Mouse (Mus musculus) liver, embryonic 12.5 days (tissue): ENCODE measurements at regions not wholly inside any gene's neighbourhood (a gene's known extent, or its start where the extent isn't known, plus 50 kb on each side); places are given as distances from the start of the nearest gene placed in this dataset.
"Not testable (repeated sequence)": the region's sequence is repeated elsewhere in the genome, so short reads cannot be mapped to it uniquely, and the experiment has no call there.

ENCODE experiments used
- ATAC-seq: fragments of 200-750 bp; cut with Nextera tagmentation; 2 replicates; pipeline ENCODE4 v1.8.0; 2017; ENCODE audit warnings: moderate number of reproducible peaks, mild to moderate bottlenecking, moderate library complexity
- H3K27ac ChIP-seq: fragments of 300-500 bp; sonication (generic); 2 replicates; pipeline ENCODE4 v1.5.1; 2016; ENCODE audit warnings: mild to moderate bottlenecking
- H3K27me3 ChIP-seq: fragments of 300-500 bp; sonication (generic); replicated peaks from 2 replicates; pipeline ENCODE4 v1.6.1; 2016; ENCODE audit warnings: mild to moderate bottlenecking, moderate library complexity
- H3K36me3 ChIP-seq: fragments of 300-500 bp; sonication (generic); 2 replicates; pipeline ENCODE4 v1.6.1; 2016; ENCODE audit warnings: mild to moderate bottlenecking, moderate library complexity
- H3K4me1 ChIP-seq: fragments of 300-500 bp; sonication (generic); 2 replicates; pipeline ENCODE4 v1.6.1; 2016
- H3K4me2 ChIP-seq: fragments of 300-500 bp; sonication (generic); 2 replicates; pipeline ENCODE4 v1.6.1; 2016; ENCODE audit warnings: mild to moderate bottlenecking, moderate library complexity
- H3K4me3 ChIP-seq: fragments of 300-500 bp; sonication (generic); 2 replicates; pipeline ENCODE4 v1.5.1; 2016; ENCODE audit warnings: mild to moderate bottlenecking, moderate library complexity
- H3K9ac ChIP-seq: fragments of 300-500 bp; sonication (generic); 2 replicates; pipeline ENCODE4 v1.6.1; 2016; ENCODE audit warnings: mild to moderate bottlenecking, moderate library complexity
- H3K9me3 ChIP-seq: fragments of 300-500 bp; sonication (generic); replicated peaks from 2 replicates; pipeline ENCODE4 v1.6.1; 2016; ENCODE audit warnings: mild to moderate bottlenecking, moderate library complexity
- WGBS: fragments of 180-500 bp; shearing (Covaris S2); methylation state at CpG from one replicate; pipeline ENCODE4 v1.1.7; 2016; ENCODE audit not compliant: insufficient replicate concordance; 5-methylcytosine and 5-hydroxymethylcytosine counted together

DNA sequence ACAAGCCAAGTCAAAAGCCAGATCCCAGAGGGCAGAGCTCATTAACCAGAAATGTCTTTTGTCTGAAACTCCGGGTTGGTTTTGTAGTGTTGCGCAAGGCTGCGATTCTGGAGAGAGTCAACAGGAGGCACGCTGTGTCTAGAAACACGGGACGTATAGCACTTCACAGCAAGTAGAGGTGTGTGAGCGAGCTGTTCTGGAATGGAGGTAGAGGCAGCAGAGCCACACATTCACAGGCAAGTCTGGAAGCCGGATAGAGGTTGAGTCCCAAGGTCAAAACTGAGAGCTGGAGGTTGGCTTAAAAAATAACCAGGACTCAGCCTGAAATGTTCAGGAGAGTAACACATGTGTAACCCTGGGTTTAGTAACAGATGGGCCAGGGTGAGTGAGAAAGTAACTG lies 94.0 kb downstream of the Gm5426 start:
- Histone ChIP-seq H3K27me3 (no peaks in the 10 kb centered on the region), H3K4me1 (peaks cover 6% of the 10 kb centered on the region; the same call in 1 of the 2 replicates), H3K9ac (no peak overlapping the region), H3K36me3 (no peaks in the 10 kb centered on the region), H3K4me3 (no peak overlapping the region), H3K9me3 (no peaks in the 10 kb centered on the region), H3K4me2 (no peak overlapping the region), H3K27ac (no peak overlapping the region)
- peak; percentile 47 for ATAC-seq
- WGBS = 62% methylated on average over 8 of the region's 8 CpGs

DNA sequence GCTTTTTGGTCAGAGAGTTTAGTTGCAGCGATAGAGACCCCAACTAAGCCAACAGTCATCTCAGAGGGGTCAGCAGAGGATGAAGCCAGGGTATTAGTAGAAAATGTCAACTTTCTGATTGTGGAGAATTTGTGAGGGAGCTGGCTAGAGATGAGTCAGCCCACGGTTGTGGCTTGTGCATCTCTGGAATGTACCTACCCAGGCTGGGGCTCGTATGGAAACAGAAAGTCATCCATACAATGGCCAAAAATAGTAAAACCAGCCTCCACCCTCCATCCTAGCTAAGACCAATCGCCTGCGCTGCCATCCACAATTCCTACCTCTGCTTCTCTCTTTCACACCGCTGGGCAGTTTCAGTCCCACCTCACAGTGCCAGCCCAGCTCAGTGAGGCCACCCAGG lies 94.9 kb downstream of the Gm5426 start:
- no peak overlapping the region for H3K27ac ChIP-seq
- H3K4me2 ChIP-seq = no peak overlapping the region
- H3K4me1 ChIP-seq = peaks cover 6% of the 10 kb centered on the region; the same call in 1 of the 2 replicates
- H3K4me3 ChIP-seq = no peak overlapping the region
- H3K27me3 ChIP-seq = no peaks in the 10 kb centered on the region
- no peak for ATAC-seq
- H3K36me3 ChIP-seq = no peaks in the 10 kb centered on the region
- H3K9ac ChIP-seq = no peak overlapping the region
- WGBS = 68% methylated on average over 6 of the region's 6 CpGs
- no peaks in the 10 kb centered on the region for H3K9me3 ChIP-seq

DNA sequence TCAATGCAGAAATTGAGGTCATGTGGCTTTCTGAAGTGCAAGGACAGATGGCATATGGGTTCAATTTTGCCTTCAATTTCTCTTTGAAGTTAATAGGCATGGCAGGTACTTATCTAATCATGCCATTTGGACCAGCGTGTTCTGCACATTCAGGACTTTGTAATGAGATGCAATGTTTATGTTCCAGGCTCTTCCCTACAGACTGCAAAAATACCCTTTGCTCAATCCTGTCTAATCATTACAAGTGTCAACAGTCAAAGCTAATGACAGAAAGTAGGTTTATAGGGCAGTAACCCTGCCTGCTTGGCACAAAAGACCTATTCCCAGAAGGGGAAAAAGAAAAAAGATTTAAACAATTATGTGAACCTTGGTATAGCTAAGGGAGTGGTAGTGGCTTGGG lies 96.5 kb downstream of the Gm5426 start:
- no peak for ATAC-seq
- Histone ChIP-seq H3K4me3 (no peak overlapping the region), H3K9me3 (no peaks in the 10 kb centered on the region), H3K4me2 (no peak overlapping the region), H3K27ac (no peak overlapping the region), H3K4me1 (peaks cover 6% of the 10 kb centered on the region; the same call in 1 of the 2 replicates), H3K9ac (no peak overlapping the region), H3K36me3 (no peaks in the 10 kb centered on the region), H3K27me3 (no peaks in the 10 kb centered on the region)
- 51% methylated on average over 1 of the region's 1 CpGs for WGBS

DNA sequence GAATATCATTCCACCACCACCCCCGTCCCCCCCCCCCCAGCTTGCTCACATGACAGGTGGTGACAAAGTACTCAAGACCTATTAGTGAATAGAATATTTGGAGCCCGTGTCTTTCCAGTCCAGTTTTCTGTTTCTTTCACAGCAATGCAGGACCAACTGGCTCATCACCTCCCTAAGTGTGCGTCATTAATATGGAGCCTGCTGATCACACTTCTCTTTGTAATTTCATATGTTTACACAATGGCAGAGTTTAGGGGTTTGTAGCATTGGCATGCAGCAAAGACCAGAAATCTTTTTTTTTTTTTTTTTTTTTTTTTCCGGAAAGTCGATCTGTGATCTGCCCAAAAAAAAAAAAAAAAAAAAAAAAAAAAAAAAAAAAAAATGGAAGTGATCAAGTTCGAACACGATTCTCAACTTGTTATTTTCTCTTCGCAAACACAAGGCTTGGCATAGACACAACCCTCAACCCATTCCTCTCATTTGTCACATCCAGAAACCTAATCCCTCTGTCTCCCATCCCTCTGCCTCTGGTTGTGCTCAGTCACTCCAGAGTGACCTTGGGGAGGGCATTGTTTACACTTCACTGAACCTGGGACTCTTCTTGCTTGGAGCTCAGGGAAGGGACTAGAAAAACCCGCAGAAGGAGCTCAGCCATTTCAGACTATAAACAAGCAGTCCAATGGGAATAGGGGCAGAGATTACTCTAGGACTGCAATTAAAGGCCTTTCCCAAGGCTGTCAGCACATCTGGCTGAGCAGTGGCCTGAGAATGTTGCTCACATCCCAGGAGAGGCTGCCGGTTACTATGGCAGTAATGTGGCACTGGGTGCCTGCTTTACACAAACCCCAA lies 98.4 kb downstream of the Gm5426 start:
- Histone ChIP-seq H3K4me2 (no peak overlapping the region), H3K27me3 (no peaks in the 10 kb centered on the region), H3K9ac (no peak overlapping the region), H3K4me1 (0 out of 2 replicates have a peak, but pooled peaks cover 3% of the 10 kb centered on the region), H3K4me3 (no peak overlapping the region), H3K9me3 (no peaks in the 10 kb centered on the region), H3K27ac (no peak overlapping the region), H3K36me3 (no peaks in the 10 kb centered on the region)
- WGBS = 71% methylated on average over 9 of the region's 10 CpGs
- no peak for ATAC-seq

DNA sequence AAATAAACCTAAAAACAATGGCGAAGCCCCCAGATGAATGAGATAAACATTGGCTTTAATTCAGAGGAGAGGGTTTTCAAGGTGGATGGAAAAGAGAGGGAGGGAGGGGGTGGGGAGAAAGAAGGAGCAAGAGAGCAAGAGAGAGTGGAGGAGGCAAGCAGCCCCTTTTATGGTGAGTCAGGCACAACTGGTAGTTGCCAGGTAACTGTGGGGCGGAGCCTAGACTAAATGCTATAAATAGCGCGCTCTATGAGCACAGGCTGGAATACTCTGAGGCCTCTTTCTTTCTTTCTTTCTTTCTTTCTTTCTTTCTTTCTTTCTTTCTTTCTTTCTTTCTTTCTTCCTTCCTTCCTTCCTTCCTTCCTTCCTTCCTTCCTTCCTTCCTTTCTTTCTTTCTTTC lies 99.6 kb downstream of the Gm5426 start:
- H3K27ac ChIP-seq, ATAC-seq, H3K9me3 ChIP-seq, H3K4me1 ChIP-seq, H3K9ac ChIP-seq, H3K27me3 ChIP-seq, H3K4me2 ChIP-seq, H3K36me3 ChIP-seq, H3K4me3 ChIP-seq: not testable (repeated sequence)
- 85% methylated on average over 4 of the region's 4 CpGs for WGBS

DNA sequence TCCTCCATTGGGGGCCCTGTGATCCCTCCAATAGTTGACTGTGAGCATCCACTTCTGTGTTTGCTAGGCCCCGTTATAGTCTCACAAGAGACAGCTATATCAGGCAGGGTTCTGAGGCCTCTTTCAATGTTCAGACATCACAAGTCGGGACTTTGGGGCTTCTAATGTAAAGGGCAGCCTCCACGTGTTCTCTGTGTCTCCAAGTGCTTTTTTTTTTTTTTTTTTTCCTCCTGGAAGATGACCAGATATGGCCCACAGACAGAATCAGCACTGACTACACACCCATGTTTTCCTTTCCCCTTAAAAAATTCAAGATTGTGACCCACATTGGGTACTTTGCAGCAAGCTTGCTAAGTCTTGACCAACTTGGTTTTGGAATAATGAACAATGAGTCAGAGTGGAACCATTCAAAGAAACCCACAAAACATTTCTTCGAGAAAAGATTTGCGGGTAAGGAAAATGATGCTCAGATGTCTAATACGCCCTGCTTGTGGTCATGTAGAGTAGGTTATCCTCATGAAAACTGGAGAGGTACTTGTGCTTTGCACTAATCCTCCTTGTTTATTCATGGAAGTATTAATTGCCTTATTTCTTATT lies 100.5 kb downstream of the Gm5426 start:
- no peak overlapping the region for H3K4me2 ChIP-seq
- H3K4me1 ChIP-seq = peaks cover 6% of the 10 kb centered on the region; the same call in 1 of the 2 replicates
- no peak overlapping the region for H3K27ac ChIP-seq
- H3K4me3 ChIP-seq = no peak overlapping the region
- no peaks in the 10 kb centered on the region for H3K36me3 ChIP-seq
- H3K9ac ChIP-seq = no peak overlapping the region
- 69% methylated on average over 6 of the region's 6 CpGs for WGBS
- ATAC-seq = no peak
- H3K27me3 ChIP-seq = no peaks in the 10 kb centered on the region
- no peaks in the 10 kb centered on the region for H3K9me3 ChIP-seq

DNA sequence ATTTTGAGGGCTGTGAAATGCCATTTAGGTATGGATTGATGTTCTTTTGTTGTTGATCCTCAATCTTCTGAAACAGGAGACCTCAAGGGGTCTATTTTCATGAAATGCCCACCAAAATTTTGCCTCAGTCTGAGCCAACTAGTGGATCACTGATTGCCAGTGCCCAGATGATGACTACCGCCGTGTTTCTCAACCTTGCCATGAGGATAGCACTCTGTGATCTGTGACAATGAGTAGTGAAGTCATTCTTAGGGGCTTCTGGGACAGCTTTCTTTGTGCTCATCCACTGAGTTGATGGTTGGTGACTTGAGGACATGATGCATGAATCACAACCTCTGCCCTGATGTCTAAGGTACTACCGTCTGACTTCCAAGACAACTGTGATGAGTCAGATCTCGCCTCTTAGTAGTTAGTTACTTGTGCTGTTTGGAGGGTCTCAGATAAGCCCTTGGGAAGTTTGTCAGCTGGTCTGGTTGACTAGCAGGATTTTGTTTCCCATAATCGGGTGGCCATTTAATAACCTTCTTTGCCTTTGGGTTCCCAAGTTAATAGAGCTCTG lies 101.2 kb downstream of the Gm5426 start:
- ATAC-seq = no peak
- H3K27ac ChIP-seq = no peak overlapping the region
- H3K9ac ChIP-seq = no peak overlapping the region
- H3K27me3 ChIP-seq = no peaks in the 10 kb centered on the region
- 52% methylated on average over 5 of the region's 5 CpGs for WGBS
- peaks cover 5% of the 10 kb centered on the region; the same call in 1 of the 2 replicates for H3K4me1 ChIP-seq
- H3K36me3 ChIP-seq = no peaks in the 10 kb centered on the region
- no peaks in the 10 kb centered on the region for H3K9me3 ChIP-seq
- H3K4me2 ChIP-seq = no peak overlapping the region
- H3K4me3 ChIP-seq = no peak overlapping the region

DNA sequence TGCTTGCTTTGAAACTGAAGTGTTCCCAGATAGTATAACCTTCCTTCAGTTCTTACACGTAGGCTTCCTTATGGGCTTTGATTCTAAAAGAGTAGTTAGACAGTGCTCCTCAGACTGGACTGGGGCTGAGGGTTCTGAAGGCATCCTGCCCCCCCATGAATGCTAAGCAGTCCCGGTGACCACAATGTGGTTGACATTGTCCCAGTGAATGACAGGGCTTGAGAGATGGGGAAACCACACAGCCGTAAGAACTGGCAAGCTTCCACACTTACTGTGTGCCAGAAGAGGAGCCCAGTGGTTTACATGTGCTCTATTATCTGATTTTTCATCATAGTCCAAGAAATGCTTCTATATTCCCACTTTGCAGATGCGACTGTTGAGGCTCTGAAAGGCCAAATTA lies 101.8 kb downstream of the Gm5426 start:
- ATAC-seq = 0 out of 2 replicates have a peak, but pooled peaks have one; percentile 30
- no peaks in the 10 kb centered on the region for H3K27me3 ChIP-seq
- H3K4me1 ChIP-seq = peaks cover 4% of the 10 kb centered on the region; the same call in 1 of the 2 replicates
- H3K9ac ChIP-seq = no peak overlapping the region
- no peak overlapping the region for H3K4me3 ChIP-seq
- no peaks in the 10 kb centered on the region for H3K36me3 ChIP-seq
- no peaks in the 10 kb centered on the region for H3K9me3 ChIP-seq
- 31% methylated on average over 4 of the region's 4 CpGs for WGBS
- H3K4me2 ChIP-seq = no peak overlapping the region
- H3K27ac ChIP-seq = no peak overlapping the region

DNA sequence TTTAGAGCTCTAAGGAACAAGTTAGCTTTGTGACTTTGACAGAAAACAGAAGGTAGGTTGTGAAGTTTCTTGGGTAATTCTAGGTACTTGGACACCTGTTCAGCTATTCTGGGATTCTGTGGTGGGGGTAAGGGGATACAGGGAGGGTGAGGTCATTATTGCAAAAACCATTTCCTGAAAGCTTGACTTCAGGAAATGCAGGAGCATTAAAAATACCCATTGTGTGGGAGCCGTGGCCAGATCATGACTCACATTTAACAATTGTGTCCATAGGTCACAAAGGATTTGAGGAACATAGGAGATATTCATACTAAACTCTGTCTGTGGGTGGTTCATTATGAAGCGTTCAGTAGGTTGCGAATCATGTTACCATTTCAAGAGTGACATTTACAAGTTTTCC lies 102.4 kb downstream of the Gm5426 start:
- Histone ChIP-seq H3K9me3 (no peaks in the 10 kb centered on the region), H3K27ac (no peak overlapping the region), H3K4me3 (no peak overlapping the region), H3K4me2 (no peak overlapping the region), H3K9ac (no peak overlapping the region), H3K4me1 (peaks cover 4% of the 10 kb centered on the region; the same call in 1 of the 2 replicates), H3K27me3 (no peaks in the 10 kb centered on the region), H3K36me3 (no peaks in the 10 kb centered on the region)
- no peak for ATAC-seq
- 56% methylated on average over 3 of the region's 3 CpGs for WGBS

DNA sequence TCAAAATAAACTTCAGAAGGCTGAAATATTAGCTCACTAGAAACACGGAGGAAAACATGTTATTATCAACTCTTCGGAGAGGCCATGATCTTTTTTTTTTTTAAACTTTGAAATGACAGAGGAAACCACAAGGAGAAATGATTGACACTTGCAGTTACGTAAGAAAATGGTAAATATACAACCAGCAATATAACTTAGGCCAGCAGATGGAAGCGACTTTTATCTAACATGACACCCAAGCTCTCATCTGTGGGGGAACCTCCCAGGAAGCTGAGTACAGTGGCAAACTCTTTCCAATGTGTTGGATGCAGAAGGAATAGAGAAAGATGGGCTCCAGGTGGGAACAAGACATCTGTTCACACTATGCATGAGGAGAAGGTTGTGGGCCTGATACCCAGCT lies 104.2 kb downstream of the Gm5426 start:
- Histone ChIP-seq H3K4me3 (no peak overlapping the region), H3K9me3 (no peaks in the 10 kb centered on the region), H3K36me3 (no peaks in the 10 kb centered on the region), H3K27ac (no peak overlapping the region), H3K9ac (no peak overlapping the region), H3K27me3 (no peaks in the 10 kb centered on the region), H3K4me1 (peaks cover 4% of the 10 kb centered on the region; the same call in 1 of the 2 replicates), H3K4me2 (no peak overlapping the region)
- no peak for ATAC-seq
- 28% methylated on average over 4 of the region's 4 CpGs for WGBS

DNA sequence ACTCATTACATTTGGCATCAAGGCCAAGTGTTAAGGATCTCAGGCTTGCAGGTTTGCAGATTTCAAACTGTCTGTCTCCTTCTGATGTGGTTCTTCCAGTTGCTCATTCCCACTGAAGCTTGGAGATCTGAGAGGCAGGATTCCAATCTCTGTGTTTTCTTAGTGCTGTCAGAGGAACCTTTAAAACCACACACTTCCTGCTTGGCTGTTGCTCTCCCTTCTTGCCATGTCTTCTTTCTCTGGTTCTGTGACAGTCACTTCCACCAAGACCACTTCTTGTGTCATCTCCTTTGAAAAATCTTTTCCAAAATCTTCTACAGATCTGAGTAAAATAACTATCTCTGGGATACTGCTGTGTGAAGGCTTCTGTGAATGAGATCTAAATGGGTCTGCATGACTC lies 117.3 kb downstream of the Gm5426 start:
- no peak for ATAC-seq
- Histone ChIP-seq H3K4me3 (no peak overlapping the region), H3K4me2 (no peak overlapping the region), H3K36me3 (no peaks in the 10 kb centered on the region), H3K27ac (no peak overlapping the region), H3K9me3 (no peaks in the 10 kb centered on the region), H3K4me1 (no peaks in the 10 kb centered on the region), H3K9ac (no peak overlapping the region), H3K27me3 (no peaks in the 10 kb centered on the region)

DNA sequence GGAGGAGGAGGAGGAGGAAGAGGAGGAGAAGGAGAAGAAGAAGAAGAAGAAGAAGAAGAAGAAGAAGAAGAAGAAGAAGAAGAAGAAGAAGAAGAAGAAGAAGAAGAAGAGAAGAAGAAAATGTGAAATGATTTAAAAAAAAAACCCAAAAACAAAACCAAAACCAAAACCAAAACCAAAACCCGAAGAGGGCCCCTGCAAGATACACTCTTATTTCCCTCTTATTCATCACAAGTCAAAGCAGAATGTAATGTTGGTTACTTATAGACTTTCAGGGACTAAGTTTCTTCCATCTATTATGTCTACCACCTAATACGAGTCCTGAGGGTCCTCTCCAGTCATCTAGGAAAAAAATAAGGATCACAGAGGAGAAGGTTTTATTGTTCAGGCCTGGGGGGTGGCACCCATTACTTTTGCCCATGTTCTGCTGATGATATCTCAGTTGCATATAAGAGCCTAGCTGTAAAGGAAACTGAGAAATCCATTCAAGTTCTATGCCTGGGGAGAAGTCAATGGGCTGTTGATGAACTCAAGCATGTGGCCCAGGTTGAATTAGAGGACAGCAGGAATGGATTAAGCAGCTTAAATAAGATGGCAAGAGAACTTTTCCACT lies 118.0 kb downstream of the Gm5426 start:
- Histone ChIP-seq H3K27ac (no peak overlapping the region), H3K9ac (no peak overlapping the region), H3K9me3 (no peaks in the 10 kb centered on the region), H3K4me1 (no peaks in the 10 kb centered on the region), H3K36me3 (no peaks in the 10 kb centered on the region), H3K4me3 (no peak overlapping the region), H3K27me3 (no peaks in the 10 kb centered on the region), H3K4me2 (no peak overlapping the region)
- 56% methylated on average over 2 of the region's 2 CpGs for WGBS
- ATAC-seq = no peak
